ENCODE assay signal across 24 mouse cellular contexts in genomic region chr1:36054967-36055357, GRCm38 (mm10). TPM values are rescaled to one million over a fixed set of nuclear protein-coding genes. Genes with fewer than 3 reads are reported as not detected.
DNase-seq lines count a peak whose midpoint lies in the region; ATAC-seq and TF ChIP-seq lines count a peak whose summit lies in the region.
"Had no signal": no experiment of that assay in that cellular context is flagged by ENCODE, and none has a peak within 500 bp of the region (broad histone marks: within the 10 kb centered on the region; RNA-seq: fewer than 3 reads in every experiment).

No protein-coding gene starts in this region.

- H3K36me3 ChIP-seq in E14TG2a.4 (ENCODE audit: insufficient read depth, low read length), result no peaks in the 10 kb centered on the region
- no peaks in the 10 kb centered on the region for H3K36me3 ChIP-seq in liver, embryonic 15.5 days (replicated peaks)
- H3K36me3 ChIP-seq: embryonic facial prominence, embryonic 15.5 days; forebrain, embryonic 12.5 days; G1E; heart, embryonic 15.5 days; limb, embryonic 13.5 days; neural tube, embryonic 12.5 days had no signal

- H3K27ac ChIP-seq in liver, embryonic 15.5 days (replicated peaks), result peak overlapping the region; percentile 7
- H3K27ac ChIP-seq: embryonic facial prominence, embryonic 15.5 days; forebrain, embryonic 12.5 days; heart, embryonic 15.5 days; left cerebral cortex, adult 2 months; limb, embryonic 13.5 days; neural tube, embryonic 12.5 days had no signal

- no peak overlapping the region for H3K9ac ChIP-seq in liver, embryonic 15.5 days
- H3K9ac ChIP-seq: embryonic facial prominence, embryonic 15.5 days; forebrain, embryonic 12.5 days; heart, embryonic 15.5 days; limb, embryonic 13.5 days; lung, embryonic 14.5 days; neural tube, embryonic 12.5 days had no signal

- peaks cover 16% of the 10 kb centered on the region for H3K9me3 ChIP-seq in E14TG2a.4 (ENCODE audit: low read length)
- H3K9me3 ChIP-seq in liver, embryonic 15.5 days (replicated peaks), result no peaks in the 10 kb centered on the region
- H3K9me3 ChIP-seq: embryonic facial prominence, embryonic 15.5 days; forebrain, embryonic 12.5 days; G1E; heart, embryonic 15.5 days; limb, embryonic 13.5 days; neural tube, embryonic 12.5 days had no signal

- H3K4me2 ChIP-seq in liver, embryonic 15.5 days, result no peak overlapping the region
- H3K4me2 ChIP-seq: embryonic facial prominence, embryonic 15.5 days; forebrain, embryonic 12.5 days; heart, embryonic 15.5 days; limb, embryonic 13.5 days; lung, embryonic 14.5 days; neural tube, embryonic 12.5 days had no signal

- H3K4me3 ChIP-seq in E14TG2a.4 (replicated peaks; ENCODE audit: low read length), result 0 out of 2 replicates have a peak overlapping the region, but pooled peaks have one; percentile 10
- H3K4me3 ChIP-seq in liver, embryonic 15.5 days (replicated peaks), result no peak overlapping the region
- H3K4me3 ChIP-seq: embryonic facial prominence, embryonic 15.5 days; forebrain, embryonic 12.5 days; heart, embryonic 15.5 days; left cerebral cortex, adult 2 months; limb, embryonic 13.5 days; neural tube, embryonic 12.5 days had no signal

- no peaks in the 10 kb centered on the region for H3K27me3 ChIP-seq in E14TG2a.4 (ENCODE audit: insufficient read depth, low read length)
- no peaks in the 10 kb centered on the region for H3K27me3 ChIP-seq in liver, embryonic 15.5 days
- H3K27me3 ChIP-seq: embryonic facial prominence, embryonic 15.5 days; heart, embryonic 15.5 days; limb, embryonic 13.5 days; neural tube, embryonic 12.5 days had no signal

- intact Hi-C loops in left cerebral cortex, postnatal 36 days (cut with DNase I), result no loop called here

- WGBS in liver, embryonic 15.5 days (ENCODE audit: insufficient replicate concordance), result 71% methylated on average over 7 of the region's 7 CpGs

- H3K4me1 ChIP-seq in E14TG2a.4 (replicated peaks; ENCODE audit: low read depth, low read length), result peaks cover 74% of the 10 kb centered on the region
- H3K4me1 ChIP-seq in liver, embryonic 15.5 days (replicated peaks), result peaks cover 19% of the 10 kb centered on the region

- ATAC-seq in liver, embryonic 15.5 days (ENCODE audit: insufficient read depth), result 0 out of 2 replicates have a peak, but pooled peaks have one; percentile 5

- DNase-seq in kidney, adult 18-20 months, result peak; percentile 4
- DNase-seq in kidney, postnatal 36 days, result no peak
- peak; percentile 66 for DNase-seq in ZHBTc4 (ENCODE audit: low read depth, low spot score)
- no peak for DNase-seq in left cerebral cortex, postnatal 36 days (ENCODE audit: low spot score in 2 of 2)
- DNase-seq in right cerebral cortex, adult 2 months (ENCODE audit: low spot score in 2 of 2), result no peak
- DNase-seq: adrenal gland, postnatal 36 days; cerebellum, adult 11-12 months; cerebellum, postnatal 14 days; embryo, embryonic 11 days; gastrocnemius, postnatal 10 days; heart, adult 18-20 months; layer of hippocampus, adult 9-11 months; lung, embryonic 14.5 days; right cerebral cortex, adult 18-20 months; thymus, adult 2 months had no signal

- TF ChIP-seq CTCF in E14TG2a.4 (conservative IDR thresholded peaks at IDR 0.05; ENCODE audit: low read length), result no peak

RNA-seq across cellular contexts. Expression of gene Hs6st1, which starts 13.2 kb away (rescaled TPM):
- 13.2 and 17.4 TPM in 2 replicates for polyA plus RNA-seq in liver, embryonic 15.5 days (2015; fragmentation: Nextera tagmentation; extraction: Ambion mirVana)
- 10 to 100 TPM; 56.1 to 58.6 TPM for total RNA-seq in left cerebral cortex, postnatal 36 days (2021)

Comparison
In these comparisons a context has a peak if more than half of its experiments do, and no peak if none do; other contexts are left out.
1. DNase-seq: peak in kidney, adult 18-20 months (single experiment) and ZHBTc4 (single experiment); none in kidney, postnatal 36 days (0 of 2), left cerebral cortex, postnatal 36 days (0 of 2) and right cerebral cortex, adult 2 months (0 of 2).